Mouse (Mus musculus) G1E (cell line): ENCODE results near the gene Mtif2.

Experiments
- CTCF ChIP-seq: IDR thresholded peaks from 2 replicates; pipeline ENCODE4 v1.5.1; 2012; ENCODE audit warnings: low read depth, low read length, inconsistent platforms, mixed read lengths
- GATA2 ChIP-seq: IDR thresholded peaks from 2 replicates; pipeline ENCODE4 v1.6.1; 2012; ENCODE audit warnings: low read depth, low read length, inconsistent platforms, borderline replicate concordance
- POLR2AphosphoS5 ChIP-seq: IDR thresholded peaks from 2 replicates; pipeline ENCODE4 v1.6.1; 2012; ENCODE audit warnings: low read depth, low read length, inconsistent platforms; ENCODE audit not compliant: insufficient replicate concordance
- TAL1 ChIP-seq: conservative IDR thresholded peaks from 2 replicates; pipeline ENCODE4 v1.6.1; 2012; ENCODE audit warnings: low read depth, low read length, inconsistent platforms, mixed read lengths

DNA sequence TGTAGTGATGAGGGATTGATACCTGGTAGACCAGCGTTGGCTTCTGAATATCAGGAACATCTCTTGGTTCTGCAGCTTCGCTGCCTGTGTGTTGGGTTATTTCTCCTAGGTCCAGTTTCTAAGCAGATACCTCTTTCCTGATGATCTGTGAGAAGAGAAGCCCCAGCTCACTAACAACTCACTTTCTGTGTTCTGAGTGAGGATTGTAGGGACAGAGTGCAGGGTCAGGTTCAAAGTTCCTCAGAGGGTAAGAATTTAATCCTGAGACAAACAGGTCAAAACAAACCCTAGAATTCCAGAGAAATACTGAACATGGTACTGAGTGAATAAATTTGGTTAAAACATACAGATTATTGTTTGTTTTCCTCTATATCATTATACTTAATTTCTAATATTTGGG is 37.2 kb downstream of the Mtif2 start:
- TF ChIP-seq CTCF (no peak), POLR2AphosphoS5 (no peak), TAL1 (no peak), GATA2 (no peak)
